Mouse (Mus musculus) layer of hippocampus, adult 2 months (tissue): ENCODE measurements around the gene Krt13. TPM values are rescaled to one million over a fixed set of nuclear protein-coding genes. Genes with fewer than 3 reads are reported as not detected.

Experiments
- DNase-seq, 2 experiments: peaks; one replicate each; pipeline ENCODE4 v3.0.0; 2022; ENCODE audit warnings: low spot score in 2 of 2
- H3K27ac ChIP-seq: fragments of 200-600 bp; 2 replicates; pipeline ENCODE4 v1.8.1; 2022
- H3K4me3 ChIP-seq: fragments of 200-600 bp; 2 replicates; pipeline ENCODE4 v1.8.1; 2022; ENCODE audit warnings: mild to moderate bottlenecking
- CTCF ChIP-seq: fragments of 200-600 bp; conservative IDR thresholded peaks from 2 replicates; pipeline ENCODE4 v1.8.1; 2022; ENCODE audit warnings: antibody characterized with exemption, mild to moderate bottlenecking, moderate library complexity
- total RNA-seq, 2 experiments: library from RNA; stranded (reverse); gene quantifications; 2 replicates each; pipeline ENCODE4 v1.2.3; 2021

Krt13 gene
- total RNA-seq, 2 experiments from 2014 or later: not detected

- DNase-seq: no peak
Measured at GRCm38 (mm10) chr11:100096141-100096540, 25.2 kb downstream of the Krt13 start, which contains the start of gene Krt35. Gene Krt35, minus strand, starts transcription at chr11:100096241.

GRCm38 (mm10) chr11:100088378-100089025, 32.9 kb downstream of the Krt13 start:
- Histone ChIP-seq H3K4me3 (no peak overlapping the region), H3K27ac (no peak overlapping the region)
- TF ChIP-seq CTCF: no peak
- no peak for DNase-seq

More at GRCm38 (mm10) chr11:100096141-100096540, 25.2 kb downstream of the Krt13 start, which contains the start of gene Krt35:
- no peak for TF ChIP-seq CTCF
- Histone ChIP-seq H3K27ac (no peak within 1 kb of the TSS), H3K4me3 (no peak within 1 kb of the TSS)

GRCm38 (mm10) chr11:100087861-100088260, 33.5 kb downstream of the Krt13 start, which contains the start of gene Krt32:
Gene Krt32, minus strand, starts transcription at chr11:100088226.
- Histone ChIP-seq H3K27ac (no peak within 1 kb of the TSS), H3K4me3 (no peak within 1 kb of the TSS)
- no peak for TF ChIP-seq CTCF
- no peak for DNase-seq

DNA sequence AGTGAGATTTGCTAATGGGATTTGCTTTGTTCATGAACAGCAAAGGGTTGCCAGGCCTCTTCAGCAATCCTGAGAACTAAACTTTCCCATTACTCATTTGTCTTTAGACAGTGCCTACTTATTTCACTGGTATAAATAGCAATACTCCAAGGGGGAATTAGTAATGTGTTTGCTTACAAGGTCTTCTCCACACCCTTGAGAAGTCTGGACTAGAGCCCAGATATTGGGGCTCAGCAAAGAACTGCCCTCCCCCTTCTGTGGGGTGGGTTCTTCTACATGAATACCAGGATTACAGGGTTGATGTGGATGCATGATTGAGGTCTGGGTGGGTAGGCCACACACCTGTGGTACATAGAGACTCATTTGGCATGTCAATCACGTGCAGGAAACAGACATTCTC, 47.5 kb downstream of the Krt13 start:
- Histone ChIP-seq H3K4me3 (no peak overlapping the region), H3K27ac (no peak overlapping the region)

More for the DNA sequence above, 47.5 kb downstream of the Krt13 start:
- no peak for DNase-seq
- no peak for TF ChIP-seq CTCF

Other genes with a start within 250 kb of the Krt13 start
- gene Krtap9-1, start 248.2 kb downstream of the Krt13 start, total RNA-seq: not detected
- gene Gm11567, start 242.4 kb downstream of the Krt13 start, total RNA-seq: not detected
- not detected for gene Krtap31-1, start 213.6 kb downstream of the Krt13 start, total RNA-seq
- gene Gm11565, start 206.8 kb downstream of the Krt13 start, total RNA-seq: not detected
- gene Krtap31-2, start 185.3 kb downstream of the Krt13 start, total RNA-seq: not detected
- gene Krtap9-5, start 173.1 kb downstream of the Krt13 start, total RNA-seq: not detected
- gene Krtap29-1, start 142.5 kb downstream of the Krt13 start, total RNA-seq: not detected
- gene Krtap16-1, start 135.0 kb downstream of the Krt13 start, total RNA-seq: not detected
- not detected for gene Krtap17-1, start 127.6 kb downstream of the Krt13 start, total RNA-seq
- not detected for gene Krt33a, start 105.4 kb downstream of the Krt13 start, total RNA-seq
- gene Krt33b, start 91.7 kb downstream of the Krt13 start, total RNA-seq: not detected
- not detected for gene Krt34, start 80.0 kb downstream of the Krt13 start, total RNA-seq
- not detected for gene Krt31, start 71.0 kb downstream of the Krt13 start, total RNA-seq
- not detected for gene Krt32, start 33.3 kb downstream of the Krt13 start, total RNA-seq
- gene Krt35, start 25.3 kb downstream of the Krt13 start, total RNA-seq: not detected
- gene Krt36, start 15.9 kb downstream of the Krt13 start, total RNA-seq: not detected
- under 1 TPM in 1 of 2 experiments, not detected in 1; 0.77 TPM for gene Krt15, start 14.4 kb upstream of the Krt13 start, total RNA-seq
- not detected for gene Krt19, start 27.1 kb upstream of the Krt13 start, total RNA-seq
- 1 to 10 TPM; 3.6 to 3.7 TPM for gene Krt9, start 71.7 kb upstream of the Krt13 start, total RNA-seq
- gene Krt14, start 86.0 kb upstream of the Krt13 start, total RNA-seq: not detected
- not detected for gene Krt16, start 127.3 kb upstream of the Krt13 start, total RNA-seq
- gene Krt17, start 139.5 kb upstream of the Krt13 start, total RNA-seq: not detected
- not detected for gene Krt42, start 148.3 kb upstream of the Krt13 start, total RNA-seq
- 100 to 1,000 TPM; 713 to 750 TPM for gene Eif1, start 198.3 kb upstream of the Krt13 start, total RNA-seq
- gene Gast, start 212.8 kb upstream of the Krt13 start, total RNA-seq: not detected
- gene Hap1, start 234.6 kb upstream of the Krt13 start, total RNA-seq: 100 to 1,000 TPM; 169 to 174 TPM